Mouse (Mus musculus) intestine, embryonic 14.5 days (tissue): ENCODE measurements at regions not wholly inside any gene's neighbourhood (a gene's known extent, or its start where the extent isn't known, plus 50 kb on each side); places are given as distances from the start of the nearest gene placed in this dataset.

Experiments
- ATAC-seq: fragments of 200-750 bp; cut with Nextera tagmentation; replicated peaks from 2 replicates; pipeline ENCODE4 v1.8.0; 2017; ENCODE audit warnings: low read depth, moderate number of reproducible peaks, moderate TSS enrichment, moderate library complexity; ENCODE audit not compliant: low FRiP score, low TSS enrichment
- DNase-seq: peaks from one replicate; pipeline ENCODE4 v3.0.0-alpha.2; 2018; ENCODE audit warnings: low spot score
- H3K27ac ChIP-seq: fragments of 300-500 bp; sonication (generic); 2 replicates; pipeline ENCODE4 v1.5.1; 2014; ENCODE audit warnings: low read depth, mild to moderate bottlenecking, control low read depth
- H3K27me3 ChIP-seq: fragments of 300-500 bp; sonication (generic); replicated peaks from 2 replicates; pipeline ENCODE4 v1.6.1; 2014; ENCODE audit warnings: low read length, control low read depth; ENCODE audit not compliant: control insufficient read depth, insufficient read depth
- H3K36me3 ChIP-seq: fragments of 300-500 bp; sonication (generic); 2 replicates; pipeline ENCODE4 v1.6.1; 2014; ENCODE audit warnings: low read length, control low read depth; ENCODE audit not compliant: control insufficient read depth, insufficient read depth
- H3K4me1 ChIP-seq: fragments of 300-500 bp; sonication (generic); replicated peaks from 2 replicates; pipeline ENCODE4 v1.6.1; 2014; ENCODE audit warnings: low read length, control low read depth, mixed read lengths; ENCODE audit not compliant: control insufficient read depth, insufficient read depth
- H3K4me2 ChIP-seq: fragments of 300-500 bp; sonication (generic); 2 replicates; pipeline ENCODE4 v1.6.1; 2014; ENCODE audit warnings: low read length
- H3K4me3 ChIP-seq: fragments of 300-500 bp; sonication (generic); 2 replicates; pipeline ENCODE4 v1.5.1; 2014; ENCODE audit warnings: low read depth, low read length, control low read depth, mixed read lengths
- H3K9ac ChIP-seq: fragments of 300-500 bp; sonication (generic); 2 replicates; pipeline ENCODE4 v1.6.1; 2014; ENCODE audit warnings: mild to moderate bottlenecking, low read length
- H3K9me3 ChIP-seq: fragments of 300-500 bp; sonication (generic); 2 replicates; pipeline ENCODE4 v1.6.1; 2016; ENCODE audit warnings: low read length, control low read depth; ENCODE audit not compliant: control insufficient read depth
- WGBS: fragments of 180-500 bp; shearing (Covaris S2); extraction: QIAGEN DNeasy Blood & Tissue Kit; methylation state at CpG from one replicate; pipeline ENCODE4 v1.1.7; 2014; 5-methylcytosine and 5-hydroxymethylcytosine counted together

DNA sequence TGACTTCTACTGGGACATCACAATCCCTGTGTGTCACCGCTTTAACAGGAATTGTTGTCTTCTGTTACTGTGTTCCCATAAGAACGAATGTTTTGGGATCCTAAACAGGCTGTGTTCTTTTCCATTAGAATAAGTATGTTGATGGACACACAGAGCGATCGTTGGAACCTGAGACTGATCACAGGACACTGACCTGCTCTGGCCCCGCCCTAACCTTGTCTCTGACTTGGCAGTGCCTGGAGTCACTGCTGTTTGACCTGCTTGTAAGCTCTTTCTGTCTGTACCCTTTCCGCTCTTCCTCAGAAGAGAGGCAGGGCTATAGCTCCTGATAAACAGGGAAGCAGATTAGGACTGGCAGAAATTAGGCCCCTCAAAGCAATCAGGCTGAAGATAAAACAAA lies 162.0 kb upstream of the Atp6ap2 start:
- Histone ChIP-seq H3K36me3 (no peaks in the 10 kb centered on the region), H3K27ac (no peak overlapping the region), H3K4me2 (no peak overlapping the region), H3K27me3 (no peaks in the 10 kb centered on the region; the same call in 1 of the 2 replicates), H3K9ac (no peak overlapping the region), H3K4me1 (no peaks in the 10 kb centered on the region), H3K9me3 (no peaks in the 10 kb centered on the region), H3K4me3 (no peak overlapping the region)
- DNase-seq (no peak), ATAC-seq (no peak)
- 79% methylated on average over 6 of the region's 6 CpGs for WGBS

DNA sequence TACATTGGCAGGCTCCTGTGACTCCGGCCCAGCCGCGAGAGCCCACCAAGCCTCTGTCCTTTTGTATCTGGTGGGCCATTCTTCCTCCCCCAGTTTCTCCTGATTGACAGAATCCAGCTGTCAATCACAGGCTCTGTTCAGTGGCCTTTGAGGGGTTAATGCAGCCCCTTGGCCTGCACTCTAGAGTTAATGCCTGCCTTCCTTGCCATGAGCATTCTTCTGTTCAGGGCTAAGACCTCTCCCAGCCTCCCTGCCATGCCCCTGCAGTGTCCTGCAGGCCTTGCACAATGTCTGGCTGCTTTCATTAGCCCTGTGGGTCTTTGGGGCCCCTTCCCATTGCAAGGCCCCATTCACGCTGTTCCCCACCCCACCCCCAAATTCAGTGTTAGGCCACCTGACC lies 160.9 kb upstream of the Atp6ap2 start:
- Histone ChIP-seq H3K27me3 (no peaks in the 10 kb centered on the region; the same call in 1 of the 2 replicates), H3K4me2 (no peak overlapping the region), H3K27ac (no peak overlapping the region), H3K4me3 (no peak overlapping the region), H3K36me3 (no peaks in the 10 kb centered on the region), H3K9ac (no peak overlapping the region), H3K4me1 (no peaks in the 10 kb centered on the region), H3K9me3 (no peaks in the 10 kb centered on the region)
- ATAC-seq = no peak
- no peak for DNase-seq
- WGBS = 72% methylated on average over 4 of the region's 4 CpGs

DNA sequence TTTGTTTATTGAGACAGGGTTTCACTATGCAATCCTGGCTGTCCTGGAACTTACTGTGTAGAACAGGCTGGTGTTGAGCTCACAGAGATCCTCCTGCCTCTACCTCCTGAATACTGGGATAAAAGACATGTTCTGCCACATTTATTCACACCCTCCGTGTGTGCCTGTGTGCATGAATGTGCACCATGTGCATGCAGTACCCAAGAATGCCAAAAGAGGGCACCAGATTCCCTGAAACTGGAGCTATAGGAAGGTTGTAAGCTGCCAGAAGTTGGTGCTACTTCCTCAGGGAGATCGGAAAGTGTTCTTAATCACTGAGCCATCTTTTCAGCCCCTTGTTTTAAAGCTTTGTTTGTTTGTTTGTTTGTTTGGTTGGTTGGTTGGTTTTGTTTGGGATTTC lies 155.3 kb upstream of the Atp6ap2 start:
- no peaks in the 10 kb centered on the region; the same call in 1 of the 2 replicates for H3K27me3 ChIP-seq
- no peak for ATAC-seq
- DNase-seq = no peak
- 91% methylated on average over 2 of the region's 2 CpGs for WGBS
- H3K4me2 ChIP-seq = no peak overlapping the region
- H3K4me1 ChIP-seq = no peaks in the 10 kb centered on the region
- H3K27ac ChIP-seq = no peak overlapping the region
- H3K4me3 ChIP-seq = no peak overlapping the region
- no peaks in the 10 kb centered on the region for H3K9me3 ChIP-seq
- H3K36me3 ChIP-seq = no peaks in the 10 kb centered on the region
- H3K9ac ChIP-seq = no peak overlapping the region

DNA sequence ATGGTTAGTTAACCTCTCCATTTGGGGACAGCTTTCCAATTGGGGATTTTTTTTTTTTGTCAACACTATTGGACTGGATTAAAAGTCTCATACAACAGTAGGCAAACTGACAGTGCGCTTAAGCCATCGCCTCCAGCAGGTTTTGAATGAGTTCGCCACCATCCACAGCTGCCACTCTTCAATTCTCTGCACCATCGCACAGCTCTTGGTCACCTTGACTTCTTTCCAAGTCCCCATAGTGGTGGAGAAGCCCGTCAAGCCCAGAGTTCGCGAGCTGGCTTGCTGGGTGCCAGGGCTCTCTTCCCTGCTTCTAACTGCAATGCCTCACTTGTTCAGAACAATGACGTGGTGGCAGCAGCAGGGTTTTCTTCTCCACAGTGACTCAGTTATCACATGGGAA lies 151.9 kb upstream of the Atp6ap2 start:
- 77% methylated on average over 8 of the region's 8 CpGs for WGBS
- Histone ChIP-seq H3K4me2 (no peak overlapping the region), H3K4me1 (no peaks in the 10 kb centered on the region), H3K9ac (no peak overlapping the region), H3K36me3 (no peaks in the 10 kb centered on the region), H3K9me3 (no peaks in the 10 kb centered on the region), H3K27me3 (no peaks in the 10 kb centered on the region; the same call in 1 of the 2 replicates), H3K4me3 (no peak overlapping the region), H3K27ac (no peak overlapping the region)
- DNase-seq (no peak), ATAC-seq (no peak)

DNA sequence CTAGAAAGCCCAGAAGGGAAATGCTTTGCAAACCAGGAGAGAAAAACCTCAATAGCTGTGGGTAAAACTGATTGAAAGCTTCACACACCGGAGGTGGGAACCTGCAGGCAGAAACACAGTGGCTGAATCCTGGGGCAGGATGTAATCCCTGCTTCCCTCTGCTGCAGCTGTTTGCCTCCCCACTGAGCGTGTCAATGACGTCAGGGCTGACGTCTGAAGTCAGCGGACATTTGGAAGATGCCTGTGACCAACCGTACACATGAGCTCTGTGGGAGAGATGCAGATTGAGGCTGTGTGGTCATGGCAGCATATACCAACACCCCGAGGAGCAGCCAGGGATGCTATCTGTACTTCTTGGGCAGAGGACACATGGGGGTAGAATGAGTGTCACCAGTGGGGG lies 151.5 kb upstream of the Atp6ap2 start:
- Histone ChIP-seq H3K4me3 (no peak overlapping the region), H3K4me2 (no peak overlapping the region), H3K9ac (no peak overlapping the region), H3K4me1 (no peaks in the 10 kb centered on the region), H3K36me3 (no peaks in the 10 kb centered on the region), H3K27me3 (no peaks in the 10 kb centered on the region; the same call in 1 of the 2 replicates), H3K9me3 (no peaks in the 10 kb centered on the region), H3K27ac (no peak overlapping the region)
- ATAC-seq (no peak), DNase-seq (no peak)
- 44% methylated on average over 7 of the region's 7 CpGs for WGBS

DNA sequence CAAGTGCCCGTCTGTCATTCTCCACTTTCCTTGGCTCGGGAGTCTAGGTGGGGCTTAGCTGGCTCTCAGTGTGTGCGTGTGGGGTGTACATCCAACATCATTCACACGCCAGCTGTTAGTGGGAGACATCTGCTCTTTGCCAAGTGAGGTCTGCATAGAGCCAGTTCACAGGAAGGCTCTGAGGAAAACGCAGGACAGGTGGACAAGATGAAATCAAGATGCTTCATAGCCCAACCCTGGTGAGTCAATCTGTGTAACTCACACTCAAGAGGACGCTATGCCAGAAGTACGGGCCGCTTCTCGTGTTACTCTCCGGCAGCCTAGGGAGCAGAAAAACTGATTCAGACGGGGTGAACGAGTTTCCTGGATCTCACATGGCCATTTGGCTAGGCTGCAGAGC lies 148.2 kb upstream of the Atp6ap2 start:
- WGBS = 63% methylated on average over 12 of the region's 12 CpGs
- Histone ChIP-seq H3K9me3 (no peaks in the 10 kb centered on the region), H3K27me3 (no peaks in the 10 kb centered on the region; the same call in 1 of the 2 replicates), H3K4me2 (no peak overlapping the region), H3K9ac (no peak overlapping the region), H3K27ac (no peak overlapping the region), H3K4me3 (no peak overlapping the region), H3K4me1 (no peaks in the 10 kb centered on the region), H3K36me3 (no peaks in the 10 kb centered on the region)
- ATAC-seq (no peak), DNase-seq (no peak)

DNA sequence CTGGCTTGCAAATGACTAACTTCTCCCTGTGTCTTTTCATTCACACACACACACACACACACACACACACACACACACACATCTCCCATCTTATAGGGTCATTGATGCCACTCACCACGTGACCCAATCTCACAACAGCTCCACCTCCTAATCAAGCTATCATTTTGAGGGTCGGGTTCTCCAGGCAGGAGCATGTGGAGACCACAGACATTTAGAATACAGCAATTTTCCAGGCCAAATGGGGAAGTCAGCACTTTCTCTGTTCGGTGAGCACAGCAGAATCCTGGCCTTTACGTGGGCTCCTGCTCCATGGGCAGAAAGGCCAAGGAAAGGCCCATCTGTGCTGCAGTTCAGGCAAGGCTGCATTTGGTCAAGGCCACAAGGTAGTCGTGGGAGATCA lies 143.8 kb upstream of the Atp6ap2 start:
- H3K4me2 ChIP-seq = no peak overlapping the region
- WGBS = 70% methylated on average over 5 of the region's 5 CpGs
- ATAC-seq (no peak), DNase-seq (no peak)
- no peaks in the 10 kb centered on the region for H3K36me3 ChIP-seq
- H3K4me3 ChIP-seq = no peak overlapping the region
- H3K27me3 ChIP-seq = no peaks in the 10 kb centered on the region
- no peak overlapping the region for H3K9ac ChIP-seq
- no peaks in the 10 kb centered on the region for H3K4me1 ChIP-seq
- no peaks in the 10 kb centered on the region for H3K9me3 ChIP-seq
- H3K27ac ChIP-seq = no peak overlapping the region

DNA sequence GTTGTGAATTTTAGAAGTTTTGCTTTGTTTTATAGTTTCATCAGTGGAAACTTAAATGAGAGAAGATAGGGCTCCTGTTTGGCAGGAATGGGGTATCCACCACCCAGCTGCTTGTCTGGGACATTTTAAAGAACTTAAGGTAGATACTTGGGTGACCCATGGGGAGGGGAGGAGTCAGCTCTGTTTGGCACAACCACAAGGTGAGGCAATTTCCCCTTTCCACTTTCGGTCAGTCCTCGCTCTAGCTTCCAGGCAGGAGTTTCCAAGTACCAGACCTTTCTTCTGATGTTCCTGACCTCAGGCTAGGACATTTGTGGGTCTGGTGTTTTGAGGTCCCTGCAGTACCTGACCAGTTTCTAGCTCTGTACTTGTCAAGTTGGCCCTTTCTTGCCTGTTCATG lies 142.5 kb upstream of the Atp6ap2 start:
- ATAC-seq = no peak
- Histone ChIP-seq H3K4me3 (no peak overlapping the region), H3K4me2 (no peak overlapping the region), H3K9me3 (no peaks in the 10 kb centered on the region), H3K4me1 (no peaks in the 10 kb centered on the region), H3K27me3 (no peaks in the 10 kb centered on the region), H3K27ac (no peak overlapping the region), H3K36me3 (no peaks in the 10 kb centered on the region), H3K9ac (no peak overlapping the region)
- WGBS = 84% methylated on average over 2 of the region's 2 CpGs
- DNase-seq = no peak

DNA sequence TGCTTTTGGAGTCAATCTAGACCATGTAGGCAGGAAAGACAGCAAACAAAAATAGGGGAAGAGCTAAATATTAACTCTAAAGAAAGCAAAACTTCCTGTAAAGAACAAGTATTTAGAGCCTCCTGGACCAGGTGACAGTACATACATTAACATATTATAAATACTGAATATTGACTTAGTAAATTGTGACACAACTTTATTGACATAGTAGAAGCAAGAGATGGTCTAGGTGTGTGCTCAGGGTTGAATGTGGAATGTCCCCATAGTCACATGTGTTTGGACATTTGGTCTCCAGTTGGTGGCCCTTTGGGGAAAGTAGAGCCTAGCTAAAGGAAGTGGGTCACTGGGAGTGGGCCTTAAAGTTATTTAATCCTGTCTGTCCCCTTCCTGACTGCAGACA lies 139.6 kb upstream of the Atp6ap2 start:
- no peak overlapping the region for H3K4me3 ChIP-seq
- no peak overlapping the region for H3K4me2 ChIP-seq
- no peaks in the 10 kb centered on the region for H3K36me3 ChIP-seq
- no peak for DNase-seq
- H3K27ac ChIP-seq = no peak overlapping the region
- H3K27me3 ChIP-seq = no peaks in the 10 kb centered on the region
- H3K9ac ChIP-seq = no peak overlapping the region
- no peak for ATAC-seq
- no peaks in the 10 kb centered on the region for H3K9me3 ChIP-seq
- no peaks in the 10 kb centered on the region for H3K4me1 ChIP-seq
